Mouse (Mus musculus) heart, adult 2 months (tissue): Measurements from ENCODE around the gene Thop1.

Source experiments
- CTCF ChIP-seq: fragments of 200-600 bp; IDR thresholded peaks from 2 replicates; pipeline ENCODE4 v1.8.1; 2022; ENCODE audit warnings: antibody characterized with exemption, mild to moderate bottlenecking, moderate library complexity
- POLR2A ChIP-seq: fragments of 200-500 bp; IDR thresholded peaks from 2 replicates; pipeline ENCODE4 v1.6.1; 2011; ENCODE audit warnings: mild to moderate bottlenecking, low read depth, low read length, control low read depth; ENCODE audit not compliant: insufficient read depth

GRCm38 (mm10) chr10:81119625-81120024 lies 49.8 kb downstream of the Thop1 start:
- TF ChIP-seq POLR2A (no peak), CTCF (no peak)
